Mouse (Mus musculus) cerebellum, adult 11-12 months (tissue): ENCODE results near the gene Crygn.
"Not testable (repeated sequence)": the region's sequence is repeated elsewhere in the genome, so short reads cannot be mapped to it uniquely, and the experiment has no call there.

Source experiments
- DNase-seq: peaks from one replicate; pipeline ENCODE4 v3.0.0; 2022

Gene Crygn

DNA sequence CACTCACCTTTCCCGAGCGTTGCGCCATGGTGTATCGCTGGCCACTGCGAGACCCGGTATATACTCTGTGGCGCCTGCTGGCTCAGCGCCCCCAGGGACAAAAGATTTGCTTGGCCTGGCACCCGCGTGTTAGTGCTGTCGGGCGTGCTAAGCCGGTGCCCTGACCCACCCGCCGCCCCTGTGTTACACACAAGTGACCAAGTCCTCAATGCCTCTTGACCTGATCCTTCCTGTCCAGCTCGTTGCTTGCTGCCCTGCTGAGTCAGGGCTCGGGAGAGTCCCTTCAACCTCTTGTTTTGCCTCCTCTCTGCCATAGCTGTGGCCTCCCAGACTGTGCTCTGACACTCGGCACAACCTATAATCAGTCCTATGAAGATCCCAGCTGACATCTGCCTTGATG, at the start of gene Crygn:
Crygn (minus strand) TSS at position 193 of the 400 bp plus-strand sequence.
- no peak for DNase-seq

- DNase-seq, result no peak
Observed at GRCm38 (mm10) chr5:24805222-24805621, 47.4 kb upstream of the Crygn start.

- no peak for DNase-seq
Observed at GRCm38 (mm10) chr5:24804661-24805060, 46.9 kb upstream of the Crygn start.

- DNase-seq, result no peak
Observed at GRCm38 (mm10) chr5:24801841-24802624, 44.2 kb upstream of the Crygn start.

- no peak for DNase-seq
Observed at GRCm38 (mm10) chr5:24800416-24800815, 42.6 kb upstream of the Crygn start.

DNA sequence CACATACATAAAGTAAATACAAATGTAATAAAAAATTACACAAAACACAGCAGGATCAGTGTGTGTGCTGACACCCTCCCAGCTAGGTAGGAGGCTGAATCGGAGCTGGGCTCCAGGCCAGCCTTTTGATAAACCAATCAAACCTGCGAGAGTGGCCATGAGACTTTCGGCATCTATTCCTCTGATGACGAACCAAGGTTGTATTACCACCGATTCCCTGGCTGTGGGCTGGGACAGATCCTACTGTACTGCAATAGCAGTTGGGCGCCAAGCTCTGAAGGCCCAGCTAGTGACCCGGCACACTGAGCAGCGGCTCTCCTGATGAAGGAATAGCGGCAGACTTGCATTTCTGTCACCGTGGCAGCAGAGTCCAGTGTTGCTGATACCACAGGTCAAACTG, 40.8 kb upstream of the Crygn start:
- no peak for DNase-seq

DNA sequence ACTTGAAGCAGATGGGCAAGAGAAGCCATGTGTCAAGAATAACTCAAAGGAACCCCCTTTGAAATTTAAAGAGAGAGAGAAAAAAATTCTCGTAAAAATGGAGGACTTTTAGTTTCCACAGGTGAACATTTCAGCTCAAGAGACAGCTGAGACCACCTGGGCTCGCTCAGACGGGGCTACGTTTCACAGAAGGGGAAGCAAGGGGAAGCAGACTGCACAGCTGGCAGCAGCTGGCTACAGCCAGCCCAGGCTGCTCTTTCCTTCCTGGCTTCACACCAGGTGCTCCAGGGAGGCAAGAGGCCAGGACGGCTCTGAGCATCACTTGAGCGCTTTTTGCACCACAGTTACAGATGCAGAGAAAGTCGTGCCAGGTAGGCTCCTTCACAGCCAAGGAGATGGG, 40.0 kb upstream of the Crygn start:
- DNase-seq, result no peak

DNA sequence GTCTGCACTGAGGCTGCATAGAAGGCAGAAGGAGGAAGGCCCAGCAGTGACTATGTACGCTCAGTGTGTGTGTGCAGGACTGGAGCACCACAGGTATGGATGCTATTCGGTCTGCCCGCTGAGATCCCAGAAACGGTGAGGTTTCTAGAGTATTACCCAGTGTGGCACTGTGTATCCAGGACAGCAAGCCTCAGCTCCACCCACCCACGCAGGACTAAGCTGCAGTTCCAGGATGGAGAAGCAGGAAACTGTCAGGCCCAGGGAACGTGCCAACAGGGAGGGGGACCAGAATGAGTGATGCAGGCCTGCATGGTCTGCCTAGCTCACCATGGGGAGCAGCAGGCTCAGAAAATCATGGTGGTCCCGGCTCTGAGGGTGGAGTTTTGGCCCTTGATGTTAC, 35.2 kb upstream of the Crygn start:
- no peak for DNase-seq

GRCm38 (mm10) chr5:24782957-24783356, 25.1 kb upstream of the Crygn start:
- no peak for DNase-seq

GRCm38 (mm10) chr5:24781048-24781447, 23.2 kb upstream of the Crygn start:
- no peak for DNase-seq

GRCm38 (mm10) chr5:24779881-24780512, 22.2 kb upstream of the Crygn start:
- DNase-seq, result peak; percentile 25

- DNase-seq, result no peak
Observed at GRCm38 (mm10) chr5:24779321-24779720, 21.5 kb upstream of the Crygn start.

GRCm38 (mm10) chr5:24778843-24779140, 21.0 kb upstream of the Crygn start:
- DNase-seq, result no peak

DNA sequence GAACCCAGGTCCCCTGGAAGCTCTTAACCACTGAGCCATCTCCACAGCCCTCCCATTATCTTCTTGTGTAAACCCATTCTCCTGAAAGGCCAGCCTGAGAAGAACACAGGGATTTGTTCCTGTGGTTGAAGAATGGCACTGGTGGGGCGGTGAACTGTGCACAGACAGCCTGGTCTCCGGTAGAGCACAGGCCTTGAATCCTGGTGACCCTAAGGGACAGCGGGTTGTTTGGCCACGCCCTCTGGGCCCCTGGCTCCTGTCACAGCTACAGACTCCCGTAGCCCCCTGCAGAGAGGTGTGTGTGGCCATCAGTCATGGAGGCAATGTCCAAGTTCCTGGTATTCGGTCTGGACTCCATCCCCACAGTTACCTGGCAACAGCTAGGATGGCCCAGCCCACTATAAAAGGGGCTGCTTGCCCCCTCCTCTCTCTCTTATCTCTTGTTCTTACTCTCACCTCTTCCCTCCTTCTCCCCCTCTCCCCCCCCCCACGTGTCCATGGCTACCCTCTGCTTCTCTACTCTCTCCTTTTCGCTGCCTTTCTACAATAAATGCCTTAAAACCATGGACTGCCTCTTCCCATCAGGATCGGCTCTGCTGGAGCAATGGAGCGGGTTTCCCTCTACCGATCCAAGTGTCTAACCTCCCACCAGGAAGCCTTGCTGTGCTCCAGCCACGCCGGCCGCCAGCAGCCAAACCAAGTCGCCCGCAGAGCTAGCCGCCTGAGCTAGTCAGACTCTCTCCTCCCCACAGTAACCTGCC, 20.5 kb upstream of the Crygn start:
- no peak for DNase-seq

DNA sequence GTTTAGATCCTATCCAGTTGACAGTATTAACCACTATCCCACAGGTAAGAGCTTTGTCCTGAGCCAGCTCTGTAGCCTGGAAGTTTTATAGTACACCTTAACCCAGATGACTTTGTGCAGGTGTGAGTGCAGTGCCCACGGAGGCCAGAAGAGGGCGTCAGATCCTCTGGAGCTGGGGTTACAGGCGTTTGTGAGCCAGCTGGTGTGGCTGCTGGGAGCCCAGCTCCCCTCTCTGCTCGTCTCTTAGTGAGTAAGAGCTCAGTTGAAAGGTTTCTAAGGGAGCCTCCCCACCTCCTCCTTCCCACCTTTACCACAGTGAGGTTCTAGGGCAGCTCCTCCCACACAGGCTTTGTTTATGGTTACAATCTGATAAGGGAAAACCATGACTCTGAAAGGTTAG, 18.9 kb upstream of the Crygn start:
- no peak for DNase-seq

DNA sequence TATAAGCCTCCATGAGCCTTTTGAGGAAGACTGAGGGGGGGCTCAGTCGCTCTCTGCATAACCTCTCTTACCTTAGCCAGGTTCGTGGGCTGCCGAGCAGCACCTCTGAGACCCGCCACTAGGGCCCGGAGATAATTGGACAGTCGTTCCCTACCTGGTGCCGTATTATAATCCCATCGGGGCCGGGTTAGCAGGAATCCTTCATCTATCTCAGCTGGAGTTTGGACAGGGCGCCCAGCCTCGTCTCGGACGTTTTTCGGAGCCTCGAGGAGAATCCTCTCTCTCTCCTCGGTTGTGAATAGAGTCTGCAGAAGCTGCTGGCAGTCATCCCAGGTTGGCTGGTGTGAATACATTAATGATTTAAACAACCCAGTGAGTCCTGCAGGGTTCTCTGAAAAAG, 16.7 kb upstream of the Crygn start:
- not testable (repeated sequence) for DNase-seq

DNA sequence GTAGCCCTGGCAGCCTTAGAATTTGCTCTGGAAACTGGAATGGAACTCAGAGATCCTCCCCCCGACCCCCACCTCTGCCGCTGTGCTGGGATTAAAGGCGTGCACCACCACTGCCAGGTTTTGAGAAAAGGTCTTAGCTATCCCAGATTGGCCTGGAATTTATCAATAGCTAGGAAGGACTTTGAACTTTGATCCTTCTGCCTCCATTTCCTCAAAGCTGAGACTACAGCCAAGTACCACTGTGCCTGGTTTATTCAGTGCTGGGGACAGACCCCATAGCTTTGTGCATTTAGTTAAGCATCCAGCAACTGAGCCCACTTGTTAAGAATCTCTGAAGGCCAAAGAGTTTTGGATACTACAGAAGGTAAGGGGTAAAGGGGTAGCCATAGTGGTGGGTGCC, 877 bp downstream of the Crygn start:
- DNase-seq, result no peak

DNA sequence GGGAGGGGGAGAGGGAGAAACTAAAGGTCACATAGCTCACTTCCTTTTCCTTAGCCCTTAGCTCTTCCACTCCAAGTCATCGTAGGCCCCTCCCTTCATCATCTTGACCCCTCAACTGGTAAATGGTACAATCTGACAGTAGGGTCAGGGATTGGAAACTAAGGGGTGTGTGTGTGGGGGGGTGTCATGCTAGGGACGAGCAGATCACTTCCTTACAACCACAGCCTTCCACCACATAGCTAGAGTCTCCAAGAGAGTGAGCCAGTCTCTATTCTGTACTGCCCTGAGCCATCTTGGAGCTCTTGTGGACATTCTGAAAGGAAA, 5.7 kb downstream of the Crygn start:
- no peak for DNase-seq

DNA sequence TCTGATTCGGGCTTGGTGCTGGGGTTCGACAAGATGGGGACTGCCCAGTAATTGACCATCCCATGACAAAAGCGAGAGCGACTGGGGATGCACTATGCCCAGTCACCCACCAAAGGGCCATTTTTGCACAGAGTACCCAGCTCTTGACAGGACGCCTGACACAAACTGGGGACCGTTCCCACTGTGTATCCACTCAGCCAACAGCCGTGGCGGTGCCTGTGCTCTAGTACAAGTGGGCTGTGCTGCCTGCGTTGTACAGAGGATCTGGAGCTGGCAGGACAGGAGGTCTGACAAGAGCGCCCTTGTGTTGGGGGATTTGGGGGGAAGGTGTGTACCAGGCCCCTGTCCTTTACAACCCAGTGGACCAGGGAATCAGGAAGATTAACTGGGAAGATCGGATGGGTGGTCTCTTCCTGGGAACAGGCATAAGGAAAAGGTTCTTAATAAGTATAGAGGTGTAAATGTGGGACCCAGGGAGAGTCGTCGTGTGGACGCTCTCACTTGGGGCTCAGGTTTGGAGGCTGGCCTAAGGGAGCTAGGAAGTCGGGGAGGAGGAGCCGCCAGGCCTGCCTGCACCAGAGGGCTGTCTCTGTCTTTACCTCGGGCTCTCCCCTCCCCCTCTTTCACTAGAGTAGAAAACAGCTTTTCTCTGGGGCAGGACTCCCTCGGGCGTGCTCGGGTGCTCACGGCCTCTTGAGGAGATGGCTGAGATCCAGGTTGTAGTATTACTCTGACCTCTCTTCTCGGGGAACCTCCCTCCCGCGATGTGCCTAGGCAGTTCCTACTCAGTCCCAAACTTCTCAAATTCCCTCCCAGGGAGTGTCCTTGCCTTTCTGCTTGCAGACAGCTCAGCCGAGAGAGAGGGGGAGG, 6.3 kb downstream of the Crygn start:
- DNase-seq, result peak; percentile 47

- peak; percentile 85 for DNase-seq
Observed at GRCm38 (mm10) chr5:24750321-24751304, 7.2 kb downstream of the Crygn start.

DNA sequence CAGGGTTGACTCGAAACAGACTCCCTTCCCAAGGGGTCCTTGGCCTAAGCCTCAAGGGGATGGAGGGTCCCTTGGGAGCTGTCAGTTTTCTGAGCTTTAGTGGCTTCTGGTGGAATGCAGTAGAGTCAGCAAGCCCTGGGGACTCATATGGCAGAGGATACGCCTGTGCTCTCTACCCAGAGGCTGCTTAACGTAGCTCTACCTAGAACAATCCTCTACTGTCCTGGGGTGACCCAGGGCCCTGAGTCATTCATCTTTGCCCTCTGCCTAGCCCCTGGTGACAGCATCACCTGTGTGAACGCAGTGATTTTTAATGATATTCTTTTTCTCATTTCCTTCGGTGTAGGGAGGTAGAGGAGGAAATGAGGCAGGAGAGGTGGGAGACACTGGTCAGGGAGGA, 8.1 kb downstream of the Crygn start:
- DNase-seq, result peak; percentile 21

- no peak for DNase-seq
Observed at GRCm38 (mm10) chr5:24747533-24747932, 10.3 kb downstream of the Crygn start.
